In the genomic region with DNA sequence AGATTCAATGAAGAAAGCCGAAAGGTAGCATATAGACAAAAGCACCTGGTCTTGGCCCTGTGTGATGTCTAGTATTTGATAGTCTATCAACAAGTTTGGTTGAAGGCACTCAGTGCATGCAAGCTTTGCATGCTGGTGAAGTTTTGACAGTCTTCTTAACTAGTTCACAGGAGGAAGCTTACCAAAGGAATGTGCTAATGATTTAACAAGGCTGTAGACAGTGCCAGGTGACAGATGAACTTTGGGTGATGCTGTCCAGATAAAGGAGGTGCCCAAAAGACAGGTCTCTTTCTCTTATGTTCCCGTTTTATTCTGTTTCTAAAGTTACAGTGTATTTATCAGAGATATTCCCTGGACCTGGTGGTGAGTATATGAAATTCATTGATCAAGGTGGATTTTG, we compare ENCODE assay signal across 26 mouse cellular contexts.
"Had no signal": no experiment of that assay in that cellular context is flagged by ENCODE, and none has a peak within 500 bp of the region (broad histone marks: within the 10 kb centered on the region; RNA-seq: fewer than 3 reads in every experiment).

No protein-coding gene starts in this region.

- H3K27me3 ChIP-seq: embryonic facial prominence, embryonic 12.5 days; embryonic facial prominence, embryonic 13.5 days; embryonic facial prominence, embryonic 15.5 days; forebrain, embryonic 12.5 days; forebrain, embryonic 13.5 days; forebrain, embryonic 15.5 days had no signal

- H3K36me3 ChIP-seq: embryonic facial prominence, embryonic 10.5 days; embryonic facial prominence, embryonic 12.5 days; embryonic facial prominence, embryonic 13.5 days; embryonic facial prominence, embryonic 15.5 days; forebrain, embryonic 10.5 days; forebrain, embryonic 12.5 days; forebrain, embryonic 15.5 days had no signal

- H3K4me1 ChIP-seq: embryonic facial prominence, embryonic 10.5 days; forebrain, embryonic 10.5 days; forebrain, embryonic 12.5 days; forebrain, embryonic 13.5 days; forebrain, embryonic 15.5 days had no signal

- DNase-seq: cerebellum, adult 2 months; cerebellum, adult 8-10 months; cerebellum, adult 9-10 months; cerebellum, adult 9-11 months; cerebellum, postnatal 10 days; cerebellum, postnatal 14 days; cerebellum, postnatal 25 days; cerebellum, postnatal 36 days; embryo, embryonic 11 days; forebrain, postnatal 0 days; gastrocnemius, adult 2 months; gastrocnemius, postnatal 10 days; gastrocnemius, postnatal 14 days; gastrocnemius, postnatal 36 days; heart, adult 11 months; heart, adult 18-20 months; heart, adult 2 months had no signal

- H3K4me3 ChIP-seq: embryonic facial prominence, embryonic 10.5 days; embryonic facial prominence, embryonic 12.5 days; embryonic facial prominence, embryonic 13.5 days; embryonic facial prominence, embryonic 15.5 days; erythroblast, embryonic 14.5 days; forebrain, embryonic 10.5 days; forebrain, embryonic 12.5 days; forebrain, embryonic 13.5 days; forebrain, embryonic 15.5 days; gastrocnemius, adult 2 months; heart, adult 2 months had no signal

- H3K27ac ChIP-seq: embryonic facial prominence, embryonic 10.5 days; embryonic facial prominence, embryonic 12.5 days; embryonic facial prominence, embryonic 13.5 days; embryonic facial prominence, embryonic 15.5 days; forebrain, embryonic 10.5 days; forebrain, embryonic 12.5 days; forebrain, embryonic 13.5 days; forebrain, embryonic 15.5 days; gastrocnemius, adult 2 months; heart, adult 2 months had no signal
